Mouse (Mus musculus) myocyte (in vitro differentiated cells): ENCODE measurements around the gene Acvrl1. TPM values are rescaled to one million over a fixed set of nuclear protein-coding genes. Genes with fewer than 3 reads are reported as not detected.

Experiments used
- H3K27me3 ChIP-seq: one replicate; pipeline ENCODE4 v1.6.1; 2011; ENCODE audit not compliant: control insufficient read depth, insufficient read depth, insufficient read length
- H3K36me3 ChIP-seq: one replicate; pipeline ENCODE4 v1.6.1; 2011; ENCODE audit not compliant: control insufficient read depth, insufficient read depth
- H3K4me2 ChIP-seq: one replicate; pipeline ENCODE4 v1.6.1; 2011; ENCODE audit warnings: low read depth, control low read depth
- H3K4me3 ChIP-seq: one replicate; pipeline ENCODE4 v1.5.1; 2011; ENCODE audit warnings: mild to moderate bottlenecking, control low read depth, moderate library complexity
- H3K79me2 ChIP-seq: one replicate; pipeline ENCODE4 v1.6.1; 2011; ENCODE audit not compliant: control insufficient read depth, insufficient read depth
- H3ac ChIP-seq: one replicate; pipeline ENCODE4 v1.6.1; 2011; ENCODE audit not compliant: control insufficient read depth, insufficient read length
- CEBPB ChIP-seq: IDR thresholded peaks from 2 replicates; pipeline ENCODE4 v1.6.1; 2011; ENCODE audit warnings: mild to moderate bottlenecking, moderate library complexity; ENCODE audit not compliant: poor library complexity, insufficient read depth, severe bottlenecking
- E2F4 ChIP-seq: IDR thresholded peaks from one replicate; pipeline ENCODE4 v1.6.1; 2011; ENCODE audit warnings: mild to moderate bottlenecking, control low read depth, moderate library complexity; ENCODE audit not compliant: insufficient read depth
- MAX ChIP-seq: IDR thresholded peaks from one replicate; pipeline ENCODE4 v1.6.1; 2011; ENCODE audit warnings: low read depth, mild to moderate bottlenecking, control low read depth
- MYOD1 ChIP-seq, 3 experiments: IDR thresholded peaks; one replicate each; pipeline ENCODE4 v1.6.1; 2011; ENCODE audit warnings: control low read depth in 2 of 3, low read depth in 2 of 3, mild to moderate bottlenecking in 2 of 3, moderate library complexity in 1 of 3; ENCODE audit not compliant: insufficient read length in 2 of 3, control insufficient read depth in 1 of 3
- MYOG ChIP-seq, 3 experiments: IDR thresholded peaks; one replicate each; pipeline ENCODE4 v1.6.1; 2011; ENCODE audit warnings: control low read depth in 2 of 3, low read depth in 2 of 3, mild to moderate bottlenecking in 2 of 3; ENCODE audit not compliant: insufficient read length in 2 of 3, control insufficient read depth in 1 of 3, insufficient read depth in 1 of 3
- POLR2A ChIP-seq: IDR thresholded peaks from one replicate; pipeline ENCODE4 v1.6.1; 2011; ENCODE audit warnings: low read depth, mild to moderate bottlenecking, control low read depth, moderate library complexity; ENCODE audit not compliant: insufficient read length
- POLR2AphosphoS2 ChIP-seq: IDR thresholded peaks from one replicate; pipeline ENCODE4 v1.6.1; 2011; ENCODE audit warnings: low read depth, control low read depth; ENCODE audit not compliant: insufficient read length
- REST ChIP-seq: IDR thresholded peaks from one replicate; pipeline ENCODE4 v1.6.1; 2011; ENCODE audit warnings: mild to moderate bottlenecking, control low read depth, moderate library complexity; ENCODE audit not compliant: insufficient read depth, insufficient read length
- SRF ChIP-seq: IDR thresholded peaks from one replicate; pipeline ENCODE4 v1.6.1; 2011; ENCODE audit warnings: low read depth; ENCODE audit not compliant: control insufficient read depth, insufficient read length
- TCF12 ChIP-seq: IDR thresholded peaks from one replicate; pipeline ENCODE4 v1.6.1; 2011; ENCODE audit warnings: mild to moderate bottlenecking, control low read depth; ENCODE audit not compliant: poor library complexity, insufficient read depth, severe bottlenecking
- TCF3 ChIP-seq: IDR thresholded peaks from one replicate; pipeline ENCODE4 v1.6.1; 2011; ENCODE audit warnings: low read depth, control low read depth; ENCODE audit not compliant: insufficient read length
- USF1 ChIP-seq: IDR thresholded peaks from one replicate; pipeline ENCODE4 v1.6.1; 2011; ENCODE audit warnings: low read depth, mild to moderate bottlenecking, control low read depth, moderate library complexity
- polyA plus RNA-seq: library from polyadenylated mRNA; unstranded; fragments of >200 nt; fragmentation: generic; extraction: Trizol; gene quantifications from one replicate; pipeline ENCODE4 v1.2.1, GENCODE M21; 2012; ENCODE audit warnings: missing spikeins

The Acvrl1 gene
- polyA plus RNA-seq, 1 experiment: 0.10 TPM

DNA sequence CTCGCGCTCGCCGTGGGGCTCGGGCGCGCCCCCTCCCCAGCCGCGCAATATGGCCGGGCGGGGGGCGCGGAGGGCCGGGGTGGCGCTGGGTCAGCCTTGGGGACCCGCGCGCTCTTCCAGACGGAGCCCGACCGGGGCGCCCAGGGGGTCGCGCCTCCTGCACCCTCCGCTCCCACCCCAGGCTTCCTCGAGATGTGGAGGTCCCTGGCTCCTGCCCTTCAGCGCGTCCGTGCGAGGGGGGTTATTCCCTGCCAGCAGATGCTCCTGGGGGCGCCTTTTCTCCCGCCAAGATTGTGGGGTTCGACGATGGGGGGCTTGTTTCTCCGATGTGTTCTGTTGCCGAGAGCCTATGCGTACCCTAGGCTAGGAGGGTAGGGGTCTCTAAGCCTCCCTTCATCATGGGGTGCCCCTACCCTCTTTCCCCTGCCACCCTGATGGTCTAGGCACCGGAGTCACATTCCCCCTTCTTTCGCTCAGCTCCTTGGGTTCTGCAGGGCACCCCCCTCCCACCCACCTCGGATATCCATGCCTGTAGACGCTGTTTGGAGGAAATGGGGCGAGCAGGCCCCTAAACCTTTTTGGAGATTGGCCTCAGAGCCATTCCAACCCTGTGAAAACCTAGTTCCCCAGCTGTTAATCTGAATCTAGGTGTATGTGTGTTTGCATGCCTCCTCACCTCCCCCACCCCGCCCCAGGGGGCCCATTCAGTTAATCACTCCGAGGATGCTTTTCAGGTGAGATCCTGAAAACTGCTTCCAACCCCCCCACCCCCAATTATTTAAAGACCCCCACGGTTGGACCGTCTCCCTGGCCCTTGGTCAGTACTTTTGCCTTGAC lies 46.2 kb downstream of the Acvrl1 start:
- Histone ChIP-seq H3K36me3 (no peaks in the 10 kb centered on the region), H3K4me3 (peak overlapping the region; percentile 28), H3K4me2 (peak overlapping the region; percentile 87), H3K27me3 (peaks cover 14% of the 10 kb centered on the region), H3ac (peak overlapping the region; percentile 82), H3K79me2 (no peaks in the 10 kb centered on the region)
- TF ChIP-seq CEBPB (no peak), MYOG (IDR thresholded peaks at IDR 0.05; ENCODE audit: control insufficient read depth in 1 of 3, insufficient read depth in 1 of 3, insufficient read length in 2 of 3, low read depth in 2 of 3) (no peak), USF1 (no peak), E2F4 (no peak), POLR2AphosphoS2 (no peak), MAX (no peak), POLR2A (no peak), TCF12 (no peak), REST (no peak), MYOD1 (IDR thresholded peaks at IDR 0.05; ENCODE audit: control insufficient read depth in 1 of 3, insufficient read length in 2 of 3, low read depth in 2 of 3) (no peak), SRF (no peak), TCF3 (no peak)

DNA sequence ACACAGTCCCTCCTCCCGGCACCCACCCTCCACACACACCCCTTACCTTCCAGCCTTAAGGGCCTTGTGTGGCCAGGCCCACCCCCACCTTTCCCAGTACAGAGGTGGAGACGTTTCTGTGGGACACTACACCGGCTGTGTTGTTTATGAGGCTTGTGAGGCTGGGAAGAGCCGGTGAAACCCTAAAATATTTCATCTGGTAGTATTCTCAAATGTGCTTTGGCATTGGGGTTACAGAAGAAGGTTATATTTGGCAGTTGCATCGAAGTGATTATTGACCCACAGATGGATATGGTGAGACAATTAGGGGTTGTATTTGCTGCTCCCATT lies 46.8 kb downstream of the Acvrl1 start:
- Histone ChIP-seq H3K4me3 (peak overlapping the region; percentile 28), H3K4me2 (peak overlapping the region; percentile 87), H3K79me2 (no peaks in the 10 kb centered on the region), H3ac (peak overlapping the region; percentile 82), H3K36me3 (no peaks in the 10 kb centered on the region), H3K27me3 (peaks cover 8% of the 10 kb centered on the region)
- TF ChIP-seq CEBPB (no peak), MYOG (IDR thresholded peaks at IDR 0.05; ENCODE audit: control insufficient read depth in 1 of 3, insufficient read depth in 1 of 3, insufficient read length in 2 of 3, low read depth in 2 of 3) (no peak), REST (no peak), E2F4 (no peak), MYOD1 (IDR thresholded peaks at IDR 0.05; ENCODE audit: control insufficient read depth in 1 of 3, insufficient read length in 2 of 3, low read depth in 2 of 3) (no peak), TCF3 (no peak), SRF (no peak), TCF12 (no peak), POLR2AphosphoS2 (no peak), USF1 (no peak), POLR2A (no peak), MAX (no peak)

DNA sequence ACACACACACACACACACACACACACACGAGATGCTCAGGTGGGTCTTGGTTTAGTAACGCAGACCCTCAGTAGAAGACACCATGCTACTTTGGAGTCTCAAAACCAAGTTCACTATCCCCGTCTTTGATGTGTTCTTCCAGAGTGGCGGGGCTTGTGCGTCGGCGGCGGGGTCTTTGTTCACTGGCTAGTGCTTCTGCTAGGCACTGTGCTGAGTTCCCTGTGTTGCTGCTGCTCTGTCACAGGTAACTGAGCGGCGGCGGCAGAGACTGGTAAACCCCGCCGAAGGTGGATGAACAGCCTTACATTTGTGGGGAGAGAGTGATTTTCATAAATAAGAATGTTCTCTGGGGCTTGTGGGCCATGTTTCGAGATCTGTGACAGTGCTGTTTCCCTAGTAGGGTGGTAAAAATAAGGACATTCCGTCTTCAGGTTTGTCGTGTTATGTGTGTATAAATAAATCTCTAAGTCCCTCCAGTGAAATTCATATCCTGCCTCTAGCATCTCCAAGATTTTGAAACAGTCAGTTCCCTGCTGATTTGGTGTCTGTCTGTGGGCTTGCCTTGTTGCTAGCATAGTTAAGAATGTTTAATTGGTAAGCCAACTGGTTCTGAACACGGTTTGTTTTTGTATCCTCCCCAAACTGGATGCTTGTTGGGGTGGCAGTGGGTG lies 47.4 kb downstream of the Acvrl1 start:
- Histone ChIP-seq H3K27me3 (peaks cover 4% of the 10 kb centered on the region), H3ac (no peak overlapping the region), H3K4me3 (no peak overlapping the region), H3K79me2 (no peaks in the 10 kb centered on the region), H3K36me3 (no peaks in the 10 kb centered on the region), H3K4me2 (no peak overlapping the region)
- TF ChIP-seq REST: no peak
- no peak for TF ChIP-seq POLR2AphosphoS2
- TF ChIP-seq TCF12: no peak

DNA sequence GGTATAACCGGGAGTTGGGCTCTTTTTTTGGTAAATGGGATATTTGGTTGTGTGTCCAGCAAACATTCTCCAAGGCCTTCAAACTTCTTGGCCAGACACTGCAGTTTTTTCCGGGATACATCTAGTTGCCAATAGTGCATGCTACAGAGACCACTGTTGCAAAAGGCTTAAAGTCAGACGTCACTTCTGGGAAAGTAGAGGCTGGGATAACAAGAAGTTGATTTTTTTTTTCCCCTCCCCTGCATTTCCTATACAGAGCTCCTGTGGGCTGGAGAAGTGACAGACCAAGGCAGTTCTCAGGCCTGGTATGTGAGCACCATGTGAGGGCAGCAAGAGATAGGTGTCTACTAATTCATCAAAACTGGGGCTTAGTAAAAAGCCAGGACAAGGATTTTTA lies 48.0 kb downstream of the Acvrl1 start:
- H3K4me3 ChIP-seq: no peak overlapping the region

More for the DNA sequence above, 48.0 kb downstream of the Acvrl1 start:
- Histone ChIP-seq H3K4me2 (no peak overlapping the region), H3ac (no peak overlapping the region), H3K27me3 (no peaks in the 10 kb centered on the region), H3K79me2 (no peaks in the 10 kb centered on the region), H3K36me3 (no peaks in the 10 kb centered on the region)
- TF ChIP-seq E2F4: no peak
- no peak for TF ChIP-seq REST
- TF ChIP-seq SRF: no peak
- TF ChIP-seq TCF3: no peak
- TF ChIP-seq POLR2A: no peak
- no peak for TF ChIP-seq TCF12
- no peak for TF ChIP-seq USF1
- TF ChIP-seq MAX: no peak
- TF ChIP-seq CEBPB: no peak
- no peak for TF ChIP-seq MYOG (IDR thresholded peaks at IDR 0.05; ENCODE audit: control insufficient read depth in 1 of 3, insufficient read depth in 1 of 3, insufficient read length in 2 of 3, low read depth in 2 of 3)
- TF ChIP-seq MYOD1 (IDR thresholded peaks at IDR 0.05; ENCODE audit: control insufficient read depth in 1 of 3, insufficient read length in 2 of 3, low read depth in 2 of 3): no peak
- no peak for TF ChIP-seq POLR2AphosphoS2
